Mouse (Mus musculus): ENCODE measurements around the gene Syngr2.

DNA sequence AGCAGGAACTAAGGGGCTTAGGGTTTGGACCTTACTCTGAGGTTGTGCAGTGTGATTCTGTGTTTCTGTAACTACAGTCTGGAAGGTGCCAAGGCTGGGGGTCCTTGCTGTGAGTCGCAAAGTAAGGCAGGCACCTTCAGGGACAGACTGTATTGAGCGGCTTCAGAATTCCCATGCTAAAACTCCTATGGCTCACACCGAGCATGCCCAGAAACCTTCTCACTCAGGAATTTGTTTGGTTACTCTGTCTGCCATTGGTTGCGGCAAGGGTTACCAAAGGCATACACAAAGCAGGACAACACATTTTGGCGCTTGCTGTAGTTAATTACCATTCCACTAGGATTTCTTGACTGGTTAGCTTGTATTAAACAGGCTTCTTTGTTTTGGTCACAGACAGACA, 16.7 kb downstream of the Syngr2 start:
- TF ChIP-seq USF1 (IDR thresholded peaks at IDR 0.05; ENCODE audit: low read depth, low read length) (no peak), CHD2 (IDR thresholded peaks at IDR 0.05; ENCODE audit: low read length) (no peak), MEF2A (IDR thresholded peaks at IDR 0.05; ENCODE audit: extremely low read depth, insufficient replicate concordance, low read depth, low read length, poor library complexity, severe bottlenecking) (no peak), MAFK (IDR thresholded peaks at IDR 0.05; ENCODE audit: borderline replicate concordance, low read depth, low read length) (no peak), TCF12 (IDR thresholded peaks at IDR 0.05; ENCODE audit: low read depth, low read length) (no peak), POLR2AphosphoS5 (IDR thresholded peaks at IDR 0.05; ENCODE audit: borderline replicate concordance, low read depth, low read length) (no peak), ZC3H11A (IDR thresholded peaks at IDR 0.05; ENCODE audit: low read depth, low read length) (no peak), GATA1 (IDR thresholded peaks at IDR 0.05; ENCODE audit: low read depth, low read length) (no peak), EP300 (IDR thresholded peaks at IDR 0.05; ENCODE audit: low read depth in 1 of 2, low read length in 2 of 2) (no peak), KAT2A (conservative IDR thresholded peaks at IDR 0.05; ENCODE audit: low read depth, low read length) (no peak)

Measured in MEL (cell line).